ENCODE assay signal across 9 mouse cellular contexts in genomic region chr19:44989567-44990495, GRCm38 (mm10). TPM values are rescaled to one million over a fixed set of nuclear protein-coding genes. Genes with fewer than 3 reads are reported as not detected.
DNase-seq lines count a peak whose midpoint lies in the region; ATAC-seq and TF ChIP-seq lines count a peak whose summit lies in the region.
"Had no signal": no experiment of that assay in that cellular context is flagged by ENCODE, and none has a peak within 500 bp of the region (broad histone marks: within the 10 kb centered on the region; RNA-seq: fewer than 3 reads in every experiment).

No protein-coding gene starts in this region.

- peak overlapping the region; percentile 86 for H3K9ac ChIP-seq in hindbrain, embryonic 12.5 days
- H3K9ac ChIP-seq in limb, embryonic 14.5 days (ENCODE audit: low read depth, low read length, severe bottlenecking) = peak overlapping the region; percentile 64
- H3K9ac ChIP-seq in stomach, embryonic 14.5 days (replicated peaks; ENCODE audit: low read depth, low read length) = peak overlapping the region; percentile 48; the same call in 1 of the 2 replicates

- no peak for DNase-seq in heart, embryonic 10.5 days (ENCODE audit: low spot score)
- DNase-seq in heart, adult 18-20 months = no peak
- peak in 1 of 2 experiments; percentile 54 for DNase-seq in cerebellum, adult 2 months
- DNase-seq in limb, embryonic 14.5 days (ENCODE audit: low spot score) = no peak
- DNase-seq in frontal cortex, postnatal 14 days (ENCODE audit: low spot score in 2 of 2) = no peak
- DNase-seq in thymus, postnatal 10 days (ENCODE audit: low spot score in 2 of 2) = no peak

- TF ChIP-seq CTCF in cerebellum, adult 2 months (IDR thresholded peaks at IDR 0.05; ENCODE audit: borderline replicate concordance, insufficient read depth, low read depth, low read length) = no peak

- 7% methylated on average over 22 of the region's 22 CpGs for WGBS in heart, embryonic 10.5 days
- 7% methylated on average over 22 of the region's 22 CpGs for WGBS in cerebellum, adult 2 months
- WGBS in hindbrain, embryonic 12.5 days = 6% methylated on average over 22 of the region's 22 CpGs
- WGBS in limb, embryonic 14.5 days = 4% methylated on average over 22 of the region's 22 CpGs
- 4% methylated on average over 22 of the region's 22 CpGs for WGBS in stomach, embryonic 14.5 days

- ATAC-seq in hindbrain, embryonic 12.5 days (ENCODE audit: low FRiP score) = peak; percentile 47; the same call in 1 of the 2 replicates
- ATAC-seq in limb, embryonic 14.5 days (ENCODE audit: low FRiP score, low read depth) = no peak
- 0 out of 2 replicates have a peak, but pooled peaks have one; percentile 1 for ATAC-seq in stomach, embryonic 14.5 days (ENCODE audit: insufficient number of reproducible peaks, insufficient read depth, low FRiP score, low read depth)

- H3K27ac ChIP-seq in heart, embryonic 10.5 days = peak overlapping the region; percentile 86
- peak overlapping the region; percentile 58 for H3K27ac ChIP-seq in cerebellum, adult 2 months (ENCODE audit: insufficient read depth, low read length)
- H3K27ac ChIP-seq in hindbrain, embryonic 12.5 days = peak overlapping the region; percentile 57
- no peak overlapping the region for H3K27ac ChIP-seq in limb, embryonic 14.5 days (replicated peaks; ENCODE audit: low read depth, low read length)
- no peak overlapping the region for H3K27ac ChIP-seq in stomach, embryonic 14.5 days (ENCODE audit: low read length)

- H3K27me3 ChIP-seq in heart, embryonic 10.5 days (ENCODE audit: insufficient read depth, poor library complexity, severe bottlenecking) = peaks cover 20% of the 10 kb centered on the region; the same call in 1 of the 2 replicates
- no peaks in the 10 kb centered on the region for H3K27me3 ChIP-seq in cerebellum, adult 2 months (ENCODE audit: control insufficient read depth, insufficient read depth, low read length)
- no peaks in the 10 kb centered on the region for H3K27me3 ChIP-seq in hindbrain, embryonic 12.5 days
- H3K27me3 ChIP-seq in limb, embryonic 14.5 days (ENCODE audit: control insufficient read depth, insufficient read depth, low read length) = no peaks in the 10 kb centered on the region
- no peaks in the 10 kb centered on the region for H3K27me3 ChIP-seq in stomach, embryonic 14.5 days (ENCODE audit: control insufficient read depth, insufficient read depth, low read length)

- no peaks in the 10 kb centered on the region for H3K9me3 ChIP-seq in heart, embryonic 10.5 days
- H3K9me3 ChIP-seq in hindbrain, embryonic 12.5 days (replicated peaks) = no peaks in the 10 kb centered on the region
- H3K9me3 ChIP-seq in limb, embryonic 14.5 days (ENCODE audit: control insufficient read depth, low read length) = no peaks in the 10 kb centered on the region
- no peaks in the 10 kb centered on the region for H3K9me3 ChIP-seq in stomach, embryonic 14.5 days (ENCODE audit: control insufficient read depth, low read depth, low read length)

- TF ChIP-seq POLR2A in cerebellum, adult 2 months (IDR thresholded peaks at IDR 0.05; ENCODE audit: borderline replicate concordance, insufficient read depth, low read length) = no peak
- no peak for TF ChIP-seq POLR2A in limb, embryonic 14.5 days (IDR thresholded peaks at IDR 0.05; ENCODE audit: borderline replicate concordance, extremely low read depth, insufficient read depth, insufficient read length)

- 0 out of 2 replicates have a peak, but pooled peaks cover 5% of the 10 kb centered on the region for H3K36me3 ChIP-seq in heart, embryonic 10.5 days
- H3K36me3 ChIP-seq in hindbrain, embryonic 12.5 days = 0 out of 2 replicates have a peak, but pooled peaks cover 4% of the 10 kb centered on the region
- H3K36me3 ChIP-seq in limb, embryonic 14.5 days (ENCODE audit: control insufficient read depth, insufficient read depth, low read length) = peaks cover 10% of the 10 kb centered on the region
- no peaks in the 10 kb centered on the region for H3K36me3 ChIP-seq in stomach, embryonic 14.5 days (ENCODE audit: control insufficient read depth, insufficient read depth, low read length)

- H3K4me3 ChIP-seq in heart, embryonic 10.5 days = peak overlapping the region; percentile 75
- peak overlapping the region; percentile 74 for H3K4me3 ChIP-seq in cerebellum, adult 2 months (replicated peaks; ENCODE audit: insufficient read depth, low read depth, low read length)
- H3K4me3 ChIP-seq in hindbrain, embryonic 12.5 days = peak overlapping the region; percentile 67
- H3K4me3 ChIP-seq in limb, embryonic 14.5 days (replicated peaks; ENCODE audit: low read length) = peak overlapping the region; percentile 74
- H3K4me3 ChIP-seq in stomach, embryonic 14.5 days (ENCODE audit: low read depth, low read length) = peak overlapping the region; percentile 56

- peak overlapping the region; percentile 78 for H3K4me2 ChIP-seq in hindbrain, embryonic 12.5 days (replicated peaks)
- peak overlapping the region; percentile 81 for H3K4me2 ChIP-seq in limb, embryonic 14.5 days (replicated peaks; ENCODE audit: low read depth, low read length, severe bottlenecking)
- peak overlapping the region; percentile 99 for H3K4me2 ChIP-seq in stomach, embryonic 14.5 days (replicated peaks; ENCODE audit: low read depth, low read length)

- H3K4me1 ChIP-seq in heart, embryonic 10.5 days = peaks cover 51% of the 10 kb centered on the region
- H3K4me1 ChIP-seq in cerebellum, adult 2 months (ENCODE audit: control insufficient read depth, insufficient read depth, low read length) = peaks cover 3% of the 10 kb centered on the region; the same call in 1 of the 2 replicates
- peaks cover 30% of the 10 kb centered on the region for H3K4me1 ChIP-seq in hindbrain, embryonic 12.5 days
- H3K4me1 ChIP-seq in limb, embryonic 14.5 days (ENCODE audit: control insufficient read depth, insufficient read depth, low read length) = peaks cover 16% of the 10 kb centered on the region; the same call in 1 of the 2 replicates
- H3K4me1 ChIP-seq in stomach, embryonic 14.5 days (ENCODE audit: control insufficient read depth, insufficient read depth, low read length) = peaks cover 20% of the 10 kb centered on the region; the same call in 1 of the 2 replicates

RNA-seq across cellular contexts. Expression of gene Sema4g, which starts 0.9 kb away (rescaled TPM):
- polyA plus RNA-seq in heart, embryonic 10.5 days (2016; fragmentation: Nextera tagmentation; extraction: Ambion mirVana) = 1.3 and 3.4 TPM in 2 replicates
- under 1 TPM; 0.28 to 0.50 TPM for total RNA-seq in heart, adult 18-20 months (2021)
- 90.3 and 101 TPM in 2 replicates for polyA plus RNA-seq in cerebellum, adult 2 months (2012; rRNA removed)
- 10.6 and 11.4 TPM in 2 replicates for polyA plus RNA-seq in hindbrain, embryonic 12.5 days (2016; fragmentation: Nextera tagmentation; extraction: Ambion mirVana)
- 61.3 and 79.8 TPM in 2 replicates for polyA plus RNA-seq in limb, embryonic 14.5 days (2012; rRNA removed)
- 5.4 and 7.3 TPM in 2 replicates for polyA plus RNA-seq in limb, embryonic 14.5 days (2014; fragmentation: Nextera tagmentation; extraction: Ambion mirVana)
- 6.0 and 6.6 TPM in 2 replicates for polyA plus RNA-seq in stomach, embryonic 14.5 days (2014; fragmentation: Nextera tagmentation; extraction: Ambion mirVana)

RNA-seq across cellular contexts. Expression of gene Twnk, which starts 15.6 kb away (rescaled TPM):
- 24.4 and 27.0 TPM in 2 replicates for polyA plus RNA-seq in heart, embryonic 10.5 days (2016; fragmentation: Nextera tagmentation; extraction: Ambion mirVana)
- 10 to 100 TPM; 32.5 to 32.8 TPM for total RNA-seq in heart, adult 18-20 months (2021)
- polyA plus RNA-seq in cerebellum, adult 2 months (2012; rRNA removed) = 11.2 and 11.7 TPM in 2 replicates
- polyA plus RNA-seq in hindbrain, embryonic 12.5 days (2016; fragmentation: Nextera tagmentation; extraction: Ambion mirVana) = 19.7 and 21.7 TPM in 2 replicates
- polyA plus RNA-seq in limb, embryonic 14.5 days (2012; rRNA removed) = 13.6 and 15.9 TPM in 2 replicates
- 12.5 and 13.3 TPM in 2 replicates for polyA plus RNA-seq in limb, embryonic 14.5 days (2014; fragmentation: Nextera tagmentation; extraction: Ambion mirVana)
- 13.3 and 15.3 TPM in 2 replicates for polyA plus RNA-seq in stomach, embryonic 14.5 days (2014; fragmentation: Nextera tagmentation; extraction: Ambion mirVana)

RNA-seq across cellular contexts. Expression of gene Mrpl43, which starts 16.4 kb away (rescaled TPM):
- polyA plus RNA-seq in heart, embryonic 10.5 days (2016; fragmentation: Nextera tagmentation; extraction: Ambion mirVana) = 63.8 and 66.3 TPM in 2 replicates
- total RNA-seq in heart, adult 18-20 months (2021) = 10 to 100 TPM; 54.3 to 58.2 TPM
- polyA plus RNA-seq in cerebellum, adult 2 months (2012; rRNA removed) = 86.7 and 88.3 TPM in 2 replicates
- 79.4 and 81.6 TPM in 2 replicates for polyA plus RNA-seq in hindbrain, embryonic 12.5 days (2016; fragmentation: Nextera tagmentation; extraction: Ambion mirVana)
- polyA plus RNA-seq in limb, embryonic 14.5 days (2012; rRNA removed) = 67.6 and 78.9 TPM in 2 replicates
- 55.0 and 61.3 TPM in 2 replicates for polyA plus RNA-seq in limb, embryonic 14.5 days (2014; fragmentation: Nextera tagmentation; extraction: Ambion mirVana)
- polyA plus RNA-seq in stomach, embryonic 14.5 days (2014; fragmentation: Nextera tagmentation; extraction: Ambion mirVana) = 60.1 and 60.4 TPM in 2 replicates

RNA-seq across cellular contexts. Expression of gene Lzts2, which starts 24.4 kb away (rescaled TPM):
- polyA plus RNA-seq in heart, embryonic 10.5 days (2016; fragmentation: Nextera tagmentation; extraction: Ambion mirVana) = 47.5 and 61.4 TPM in 2 replicates
- total RNA-seq in heart, adult 18-20 months (2021) = 10 to 100 TPM; 55.3 to 58.9 TPM
- 54.1 and 56.3 TPM in 2 replicates for polyA plus RNA-seq in cerebellum, adult 2 months (2012; rRNA removed)
- polyA plus RNA-seq in hindbrain, embryonic 12.5 days (2016; fragmentation: Nextera tagmentation; extraction: Ambion mirVana) = 71.0 and 72.1 TPM in 2 replicates
- 87.0 and 123 TPM in 2 replicates for polyA plus RNA-seq in limb, embryonic 14.5 days (2012; rRNA removed)
- 64.7 and 75.6 TPM in 2 replicates for polyA plus RNA-seq in limb, embryonic 14.5 days (2014; fragmentation: Nextera tagmentation; extraction: Ambion mirVana)
- polyA plus RNA-seq in stomach, embryonic 14.5 days (2014; fragmentation: Nextera tagmentation; extraction: Ambion mirVana) = 52.5 and 56.0 TPM in 2 replicates

RNA-seq across cellular contexts. Expression of gene Pdzd7, which starts 55.7 kb away (rescaled TPM):
- 0.34 and 0.55 TPM in 2 replicates for polyA plus RNA-seq in heart, embryonic 10.5 days (2016; fragmentation: Nextera tagmentation; extraction: Ambion mirVana)
- not detected for total RNA-seq in heart, adult 18-20 months (2021)
- polyA plus RNA-seq in cerebellum, adult 2 months (2012; rRNA removed) = 7.6 and 9.1 TPM in 2 replicates
- 0.72 and 0.81 TPM in 2 replicates for polyA plus RNA-seq in hindbrain, embryonic 12.5 days (2016; fragmentation: Nextera tagmentation; extraction: Ambion mirVana)
- 0.85 and 0.99 TPM in 2 replicates for polyA plus RNA-seq in limb, embryonic 14.5 days (2012; rRNA removed)
- polyA plus RNA-seq in limb, embryonic 14.5 days (2014; fragmentation: Nextera tagmentation; extraction: Ambion mirVana) = 0.26 and 0.47 TPM in 2 replicates
- 0.62 TPM in 2 replicates for polyA plus RNA-seq in stomach, embryonic 14.5 days (2014; fragmentation: Nextera tagmentation; extraction: Ambion mirVana)
- total RNA-seq: hematopoietic stem cell, adult 5-6 weeks had no signal

Comparison
In these comparisons a context has a peak if more than half of its experiments do, and no peak if none do; other contexts are left out.
1. H3K27ac ChIP-seq: peak in heart, embryonic 10.5 days (single experiment), cerebellum, adult 2 months (single experiment) and hindbrain, embryonic 12.5 days (single experiment); none in limb, embryonic 14.5 days (single experiment) and stomach, embryonic 14.5 days (single experiment).
2. Peak in every context shown above with its lines, with median percentiles within 50 percentile points of each other: H3K4me3 ChIP-seq, H3K4me2 ChIP-seq and H3K9ac ChIP-seq.